Comparison of ENCODE assay signal across 9 mouse cellular contexts in genomic region chr5:117109522-117109921, GRCm38 (mm10). TPM values are rescaled to one million over a fixed set of nuclear protein-coding genes. Genes with fewer than 3 reads are reported as not detected.
DNase-seq lines count a peak whose midpoint lies in the region; ATAC-seq and TF ChIP-seq lines count a peak whose summit lies in the region.
"Had no signal": no experiment of that assay in that cellular context is flagged by ENCODE, and none has a peak within 500 bp of the region (broad histone marks: within the 10 kb centered on the region; RNA-seq: fewer than 3 reads in every experiment).

No protein-coding gene starts in this region.

- no peaks in the 10 kb centered on the region for H3K4me1 ChIP-seq in kidney, postnatal 0 days (replicated peaks; ENCODE audit: insufficient read depth, low read length)
- peaks cover 15% of the 10 kb centered on the region for H3K4me1 ChIP-seq in thymus, adult 2 months (replicated peaks; ENCODE audit: control insufficient read depth, insufficient read depth, low read length)
- H3K4me1 ChIP-seq in brown adipose tissue, adult 24 weeks (ENCODE audit: control insufficient read depth, insufficient read depth, insufficient read length, low read length): no peaks in the 10 kb centered on the region; the same call in 1 of the 2 replicates

- H3K9ac ChIP-seq in kidney, postnatal 0 days (ENCODE audit: low read depth, low read length): no peak overlapping the region
- H3K9ac ChIP-seq: forebrain, embryonic 12.5 days had no signal

- no peak for DNase-seq in kidney, postnatal 0 days (ENCODE audit: low spot score)
- DNase-seq in kidney, adult 11 months: no peak
- DNase-seq in thymus, adult 2 months: peak; percentile 47
- no peak for DNase-seq in thymus, adult 18-20 months
- no peak for DNase-seq in right cerebral cortex, adult 2 months (ENCODE audit: low spot score in 2 of 2)
- DNase-seq: layer of hippocampus, postnatal 36 days had no signal

- no peaks in the 10 kb centered on the region for H3K27me3 ChIP-seq in kidney, postnatal 0 days (ENCODE audit: insufficient read depth, low read length)
- H3K27me3 ChIP-seq in thymus, adult 2 months (ENCODE audit: control insufficient read depth, insufficient read depth, low read length): no peaks in the 10 kb centered on the region
- H3K27me3 ChIP-seq: forebrain, embryonic 12.5 days had no signal

- H3K4me3 ChIP-seq in kidney, postnatal 0 days (replicated peaks; ENCODE audit: low read depth, low read length): no peak overlapping the region
- no peak overlapping the region for H3K4me3 ChIP-seq in thymus, adult 2 months (ENCODE audit: control insufficient read depth, insufficient read depth, low read length)
- H3K4me3 ChIP-seq in brown adipose tissue, adult 24 weeks (ENCODE audit: insufficient read depth, low read depth, low read length): no peak overlapping the region
- H3K4me3 ChIP-seq: forebrain, embryonic 12.5 days had no signal

- WGBS in kidney, postnatal 0 days: 87% methylated on average over 8 of the region's 8 CpGs
- WGBS in thymus, adult 2 months: 92% methylated on average over 8 of the region's 8 CpGs

- no peak for ATAC-seq in kidney, postnatal 0 days (replicated peaks; ENCODE audit: low FRiP score, low read depth)
- ATAC-seq in monocyte, adult 5-6 weeks (replicated peaks; ENCODE audit: insufficient number of reproducible peaks, low FRiP score, low TSS enrichment, poor library complexity, severe bottlenecking): no peak

- no peaks in the 10 kb centered on the region for H3K9me3 ChIP-seq in kidney, postnatal 0 days (replicated peaks; ENCODE audit: low read length)
- H3K9me3 ChIP-seq: forebrain, embryonic 12.5 days had no signal

- no peak overlapping the region for H3K4me2 ChIP-seq in kidney, postnatal 0 days (ENCODE audit: low read length)
- H3K4me2 ChIP-seq: forebrain, embryonic 12.5 days had no signal

- H3K36me3 ChIP-seq in kidney, postnatal 0 days (ENCODE audit: insufficient read depth, low read length): peaks cover 44% of the 10 kb centered on the region
- H3K36me3 ChIP-seq in thymus, adult 2 months (ENCODE audit: control insufficient read depth, insufficient read depth, low read length): peaks cover 44% of the 10 kb centered on the region

- TF ChIP-seq POLR2A in thymus, adult 2 months (IDR thresholded peaks at IDR 0.05; ENCODE audit: control insufficient read depth, extremely low read depth, insufficient read depth, low read length, poor library complexity): no peak

- TF ChIP-seq CTCF in kidney, postnatal 0 days (IDR thresholded peaks at IDR 0.05; ENCODE audit: low read depth): peak; percentile 58
- 0 out of 2 replicates have a peak, but pooled peaks have one; percentile 16 for TF ChIP-seq CTCF in thymus, adult 2 months (IDR thresholded peaks at IDR 0.05; ENCODE audit: borderline replicate concordance, control insufficient read depth, extremely low read depth, insufficient read depth, low read length, poor library complexity)

- no peak overlapping the region for H3K27ac ChIP-seq in kidney, postnatal 0 days
- H3K27ac ChIP-seq in thymus, adult 2 months (ENCODE audit: control insufficient read depth, insufficient read depth, low read length): no peak overlapping the region
- H3K27ac ChIP-seq in brown adipose tissue, adult 24 weeks (replicated peaks; ENCODE audit: low read depth, low read length): peak overlapping the region; percentile 28
- H3K27ac ChIP-seq: forebrain, embryonic 12.5 days had no signal

RNA-seq across cellular contexts. Expression of gene Suds3, which starts 6.4 kb away (rescaled TPM):
- polyA plus RNA-seq in kidney, postnatal 0 days (2015; fragmentation: Nextera tagmentation; extraction: Ambion mirVana): 69.3 and 69.5 TPM in 2 replicates
- 108 and 113 TPM in 2 replicates for polyA plus RNA-seq in thymus, adult 2 months (2012; rRNA removed)
- 87.1 and 89.6 TPM in 2 replicates for polyA plus RNA-seq in brown adipose tissue, adult 24 weeks (2012; ENCODE audit: insufficient read depth, insufficient read length, missing spikeins)
- 88.9 to 99.4 TPM (median 95.5 TPM) in 3 replicates for total RNA-seq in monocyte, adult 5-6 weeks (2017)

RNA-seq across cellular contexts. Expression of gene Taok3, which starts 10.4 kb away (rescaled TPM):
- 16.1 and 19.8 TPM in 2 replicates for polyA plus RNA-seq in kidney, postnatal 0 days (2015; fragmentation: Nextera tagmentation; extraction: Ambion mirVana)
- polyA plus RNA-seq in thymus, adult 2 months (2012; rRNA removed): 43.5 and 50.8 TPM in 2 replicates
- polyA plus RNA-seq in brown adipose tissue, adult 24 weeks (2012; ENCODE audit: insufficient read depth, insufficient read length, missing spikeins): 5.6 and 6.3 TPM in 2 replicates
- total RNA-seq in monocyte, adult 5-6 weeks (2017): 81.6 to 108 TPM (median 90.0 TPM) in 3 replicates
